Mouse (Mus musculus) MEL (cell line): Measurements from ENCODE around the gene Gcdh. TPM values are rescaled to one million over a fixed set of nuclear protein-coding genes. Genes with fewer than 3 reads are reported as not detected.

Experiments used
- DNase-seq: peaks from one replicate; pipeline ENCODE4 v3.0.0; 2011; ENCODE audit warnings: low read depth, low spot score
- H3K27ac ChIP-seq: 2 replicates; pipeline ENCODE4 v1.5.1; 2012; ENCODE audit warnings: low read depth, mild to moderate bottlenecking, control low read depth, low read length, moderate library complexity; ENCODE audit not compliant: control insufficient read depth
- H3K27me3 ChIP-seq, 2 experiments: fragments of 150-350 bp in 1 of 2; sonication (generic) in 1 of 2; 2 replicates each; pipeline ENCODE4 v1.6.1; 2012; ENCODE audit warnings: low read length in 2 of 2, mild to moderate bottlenecking in 2 of 2, improper control_type of control experiment in 1 of 2, moderate library complexity in 1 of 2; ENCODE audit not compliant: insufficient read depth in 2 of 2, control insufficient read depth in 1 of 2
- H3K36me3 ChIP-seq, 2 experiments: 2 replicates each; pipeline ENCODE4 v1.6.1; 2012 to 2014; ENCODE audit warnings: low read length in 2 of 2, improper control_type of control experiment in 1 of 2, inconsistent platforms in 1 of 2, mild to moderate bottlenecking in 1 of 2; ENCODE audit not compliant: insufficient read depth in 2 of 2, control insufficient read depth in 1 of 2
- H3K4me1 ChIP-seq, 2 experiments: fragments of 150-350 bp in 1 of 2; sonication (generic) in 1 of 2; 2 replicates each; pipeline ENCODE4 v1.6.1; 2012; ENCODE audit warnings: low read length in 2 of 2, improper control_type of control experiment in 1 of 2, mild to moderate bottlenecking in 1 of 2; ENCODE audit not compliant: insufficient read depth in 2 of 2, control insufficient read depth in 1 of 2
- H3K4me3 ChIP-seq, 2 experiments: fragments of 150-350 bp in 1 of 2; sonication (generic) in 1 of 2; 2 replicates each; pipeline ENCODE4 v1.5.1; 2012; ENCODE audit warnings: low read depth in 2 of 2, low read length in 2 of 2, mild to moderate bottlenecking in 2 of 2, moderate library complexity in 2 of 2, control low read depth in 1 of 2, improper control_type of control experiment in 1 of 2; ENCODE audit not compliant: control insufficient read depth in 1 of 2, insufficient read depth in 1 of 2
- H3K79me2 ChIP-seq: 2 replicates; pipeline ENCODE4 v1.6.1; 2012; ENCODE audit warnings: mild to moderate bottlenecking, low read length, moderate library complexity; ENCODE audit not compliant: control insufficient read depth, poor library complexity, insufficient read depth
- H3K9ac ChIP-seq: 2 replicates; pipeline ENCODE4 v1.6.1; 2012; ENCODE audit warnings: low read depth, mild to moderate bottlenecking, control low read depth, low read length, moderate library complexity; ENCODE audit not compliant: control insufficient read depth, poor library complexity, severe bottlenecking
- H3K9me3 ChIP-seq: fragments of 150-350 bp; sonication (generic); replicated peaks from 2 replicates; pipeline ENCODE4 v1.6.1; 2012; ENCODE audit warnings: mild to moderate bottlenecking, low read length, improper control_type of control experiment, moderate library complexity; ENCODE audit not compliant: insufficient read depth
- BHLHE40 ChIP-seq: IDR thresholded peaks from 2 replicates; pipeline ENCODE4 v1.6.1; 2012; ENCODE audit warnings: low read depth, mild to moderate bottlenecking, inconsistent platforms, low read length, improper control_type of control experiment, borderline replicate concordance
- CHD1 ChIP-seq: IDR thresholded peaks from 2 replicates; pipeline ENCODE4 v1.6.1; 2012; ENCODE audit warnings: low read depth, mild to moderate bottlenecking, inconsistent platforms, low read length, improper control_type of control experiment
- CTCF ChIP-seq, 3 experiments: IDR thresholded peaks in 2 of 3; conservative IDR thresholded peaks in 1 of 3; 2 replicates each; pipeline ENCODE4 v1.5.1; 2011 to 2012; ENCODE audit warnings: low read length in 3 of 3, low read depth in 2 of 3, mild to moderate bottlenecking in 2 of 3, improper control_type of control experiment in 1 of 3, inconsistent platforms in 1 of 3, mixed read lengths in 1 of 3, moderate library complexity in 1 of 3; ENCODE audit not compliant: control insufficient read depth in 1 of 3, insufficient read depth in 1 of 3, poor library complexity in 1 of 3, severe bottlenecking in 1 of 3
- E2F4 ChIP-seq: IDR thresholded peaks from 2 replicates; pipeline ENCODE4 v1.6.1; 2011; ENCODE audit warnings: low read depth, low read length, improper control_type of control experiment, borderline replicate concordance
- ELF1 ChIP-seq: IDR thresholded peaks from 2 replicates; pipeline ENCODE4 v1.6.1; 2014; ENCODE audit warnings: low read depth, mild to moderate bottlenecking, inconsistent platforms, low read length, improper control_type of control experiment, moderate library complexity
- EP300 ChIP-seq, 2 experiments: IDR thresholded peaks; 2 replicates each; pipeline ENCODE4 v1.6.1; 2011; ENCODE audit warnings: improper control_type of control experiment in 2 of 2, low read length in 2 of 2, low read depth in 1 of 2, mild to moderate bottlenecking in 1 of 2
- JUND ChIP-seq: IDR thresholded peaks from 2 replicates; pipeline ENCODE4 v1.6.1; 2011; ENCODE audit warnings: low read depth, mild to moderate bottlenecking, improper control_type of control experiment, low read length
- KAT2A ChIP-seq: conservative IDR thresholded peaks from 2 replicates; pipeline ENCODE4 v1.6.1; 2012; ENCODE audit warnings: low read depth, low read length, improper control_type of control experiment, inconsistent platforms
- MAX ChIP-seq: IDR thresholded peaks from 2 replicates; pipeline ENCODE4 v1.6.1; 2011; ENCODE audit warnings: low read length, improper control_type of control experiment
- MYB ChIP-seq: IDR thresholded peaks from 2 replicates; pipeline ENCODE4 v1.6.1; 2011; ENCODE audit warnings: mild to moderate bottlenecking, low read depth, low read length, improper control_type of control experiment
- MYC ChIP-seq: IDR thresholded peaks from 2 replicates; pipeline ENCODE4 v1.6.1; 2011; ENCODE audit warnings: low read depth, mild to moderate bottlenecking, low read length, improper control_type of control experiment, moderate library complexity
- POLR2A ChIP-seq, 2 experiments: IDR thresholded peaks; 2 replicates each; pipeline ENCODE4 v1.6.1; 2011 to 2012; ENCODE audit warnings: low read length in 2 of 2, mild to moderate bottlenecking in 2 of 2, control low read depth in 1 of 2, improper control_type of control experiment in 1 of 2, low read depth in 1 of 2, moderate library complexity in 1 of 2; ENCODE audit not compliant: control insufficient read depth in 1 of 2, insufficient read depth in 1 of 2, poor library complexity in 1 of 2
- POLR2AphosphoS2 ChIP-seq: IDR thresholded peaks from 2 replicates; pipeline ENCODE4 v1.6.1; 2011; ENCODE audit warnings: low read length, improper control_type of control experiment
- RAD21 ChIP-seq: IDR thresholded peaks from 2 replicates; pipeline ENCODE4 v1.6.1; 2011; ENCODE audit warnings: mild to moderate bottlenecking, low read depth, low read length, improper control_type of control experiment
- RCOR1 ChIP-seq: IDR thresholded peaks from 2 replicates; pipeline ENCODE4 v1.6.1; 2012; ENCODE audit warnings: low read depth, mild to moderate bottlenecking, inconsistent platforms, low read length, improper control_type of control experiment
- SIN3A ChIP-seq: IDR thresholded peaks from 2 replicates; pipeline ENCODE4 v1.6.1; 2012; ENCODE audit warnings: low read length, improper control_type of control experiment, inconsistent platforms
- TAL1 ChIP-seq: IDR thresholded peaks from 2 replicates; pipeline ENCODE4 v1.6.1; 2012; ENCODE audit warnings: mild to moderate bottlenecking, inconsistent platforms, low read length, moderate library complexity, mixed read lengths
- TCF12 ChIP-seq: IDR thresholded peaks from 2 replicates; pipeline ENCODE4 v1.6.1; 2014; ENCODE audit warnings: low read depth, mild to moderate bottlenecking, inconsistent platforms, low read length, improper control_type of control experiment, moderate library complexity
- USF1 ChIP-seq: IDR thresholded peaks from 2 replicates; pipeline ENCODE4 v1.6.1; 2014; ENCODE audit warnings: low read depth, mild to moderate bottlenecking, inconsistent platforms, low read length, improper control_type of control experiment, moderate library complexity
- USF2 ChIP-seq, 2 experiments: IDR thresholded peaks; 2 replicates each; pipeline ENCODE4 v1.6.1; 2011 to 2012; ENCODE audit warnings: improper control_type of control experiment in 2 of 2, low read length in 2 of 2, borderline replicate concordance in 1 of 2, inconsistent platforms in 1 of 2, low read depth in 1 of 2, mild to moderate bottlenecking in 1 of 2; ENCODE audit not compliant: insufficient read depth in 1 of 2
- ZKSCAN1 ChIP-seq: IDR thresholded peaks from 2 replicates; pipeline ENCODE4 v1.6.1; 2012; ENCODE audit warnings: low read depth, mild to moderate bottlenecking, inconsistent platforms, low read length, improper control_type of control experiment, moderate library complexity
- ZNF384 ChIP-seq: IDR thresholded peaks from 2 replicates; pipeline ENCODE4 v1.6.1; 2012; ENCODE audit warnings: low read depth, mild to moderate bottlenecking, inconsistent platforms, low read length, improper control_type of control experiment
- polyA plus RNA-seq, 2 experiments: library from polyadenylated mRNA; stranded (reverse) in 1 of 2; unstranded in 1 of 2; fragments of >175 nt in 1 of 2; fragments of >200 nt in 1 of 2; gene quantifications; 2 replicates each; pipeline versions ENCODE4 v1.2.1 to v1.2.4; 2012; ENCODE audit warnings: low replicate concordance in 2 of 2, low read depth in 1 of 2; ENCODE audit not compliant: insufficient read length in 2 of 2, insufficient read depth in 1 of 2, missing spikeins in 1 of 2
- total RNA-seq: library from RNA; depleted of rRNA; stranded (reverse); fragments of 300-350 nt; gene quantifications from 2 replicates; pipeline ENCODE4 v1.2.3, GENCODE M21; 2012

Gcdh gene
- total and polyA plus RNA-seq, 3 experiments: 10.7 to 17.3 TPM; not detected in 1

GRCm38 (mm10) chr8:84873016-84873415, 20.7 kb downstream of the Gcdh start:
- Histone ChIP-seq H3K36me3 (peaks cover 1 to 19% of the 10 kb centered on the region in 2 experiments; a peak in 3 of 4 replicates), H3K9ac (peak overlapping the region; percentile 76), H3K79me2 (peaks cover 3% of the 10 kb centered on the region; the same call in 1 of the 2 replicates), H3K27me3 (no peaks in the 10 kb centered on the region), H3K4me3 (peak overlapping the region; percentile 20 to 40; a peak in 2 of 4 replicates), H3K9me3 (no peaks in the 10 kb centered on the region), H3K27ac (no peak overlapping the region), H3K4me1 (peaks cover 7 to 25% of the 10 kb centered on the region in 2 experiments)
- no peak for DNase-seq
- TF ChIP-seq USF1: no peak
- TF ChIP-seq CTCF (IDR thresholded peaks at IDR 0.05 in 2 of 3, conservative IDR thresholded peaks at IDR 0.05 in 1 of 3; ENCODE audit: control insufficient read depth in 1 of 3, insufficient read depth in 1 of 3, low read depth in 2 of 3, low read length in 3 of 3, poor library complexity in 1 of 3, severe bottlenecking in 1 of 3): no peak
- TF ChIP-seq RAD21: no peak
- no peak for TF ChIP-seq MYB
- no peak for TF ChIP-seq BHLHE40
- TF ChIP-seq CHD1: no peak
- TF ChIP-seq ZNF384: no peak
- TF ChIP-seq MYC: no peak
- TF ChIP-seq KAT2A: no peak
- no peak for TF ChIP-seq POLR2AphosphoS2
- TF ChIP-seq TCF12: no peak
- TF ChIP-seq EP300 (IDR thresholded peaks at IDR 0.05; ENCODE audit: low read depth in 1 of 2, low read length in 2 of 2): no peak
- no peak for TF ChIP-seq USF2 (IDR thresholded peaks at IDR 0.05; ENCODE audit: borderline replicate concordance in 1 of 2, insufficient read depth in 1 of 2, low read depth in 1 of 2, low read length in 2 of 2)
- TF ChIP-seq ZKSCAN1: no peak
- no peak for TF ChIP-seq TAL1
- TF ChIP-seq E2F4: no peak
- TF ChIP-seq JUND: no peak
- no peak for TF ChIP-seq ELF1
- no peak for TF ChIP-seq POLR2A (IDR thresholded peaks at IDR 0.05; ENCODE audit: control insufficient read depth in 1 of 2, insufficient read depth in 1 of 2, low read depth in 1 of 2, low read length in 2 of 2, poor library complexity in 1 of 2)
- no peak for TF ChIP-seq RCOR1

GRCm38 (mm10) chr8:84872309-84872965, 21.3 kb downstream of the Gcdh start:
- Histone ChIP-seq H3K79me2 (peaks cover 3% of the 10 kb centered on the region; the same call in 1 of the 2 replicates), H3K9ac (peak overlapping the region; percentile 76), H3K4me3 (peak overlapping the region; percentile 20 to 40), H3K27me3 (no peaks in the 10 kb centered on the region), H3K9me3 (no peaks in the 10 kb centered on the region), H3K27ac (peak overlapping the region; percentile 58), H3K36me3 (peaks cover 4 to 19% of the 10 kb centered on the region in 2 experiments; a peak in 3 of 4 replicates), H3K4me1 (peaks cover 7 to 25% of the 10 kb centered on the region in 2 experiments)
- peak; percentile 44 for DNase-seq
- TF ChIP-seq ZNF384: no peak
- peak; percentile 22; the same call in 1 of the 2 replicates for TF ChIP-seq MAX
- TF ChIP-seq SIN3A: peak; percentile 24; the same call in 1 of the 2 replicates
- TF ChIP-seq, all 39 proteins: peak for 2
